ENCODE assay signal across 8 mouse cellular contexts in the genomic region with DNA sequence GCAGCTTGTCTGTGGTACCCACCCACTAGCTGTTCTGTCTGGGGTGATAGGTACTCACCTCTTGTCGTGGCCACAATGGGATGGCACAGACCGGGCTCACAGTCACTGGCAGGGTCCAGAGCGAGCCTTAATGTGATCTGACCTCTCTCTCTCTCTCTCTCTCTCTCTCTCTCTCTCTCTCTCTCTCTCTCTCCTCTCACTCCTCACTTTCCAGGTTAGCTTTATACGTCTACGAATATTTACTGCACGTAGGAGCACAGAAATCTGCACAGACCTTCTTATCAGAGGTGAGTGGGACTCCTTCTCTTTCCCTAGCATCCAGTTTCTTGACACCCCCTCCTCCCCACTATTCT. TPM values are rescaled to one million over a fixed set of nuclear protein-coding genes. Genes with fewer than 3 reads are reported as not detected.
DNase-seq lines count a peak whose midpoint lies in the region; ATAC-seq and TF ChIP-seq lines count a peak whose summit lies in the region.

No protein-coding gene starts in this region.

- H3K4me3 ChIP-seq in heart, embryonic 10.5 days: peak overlapping the region; percentile 100
- H3K4me3 ChIP-seq in C2C12 (ENCODE audit: insufficient read depth, poor library complexity, severe bottlenecking): peak overlapping the region; percentile 69
- peak overlapping the region; percentile 100 for H3K4me3 ChIP-seq in forebrain, embryonic 12.5 days (replicated peaks)
- H3K4me3 ChIP-seq in liver, embryonic 13.5 days (replicated peaks): peak overlapping the region; percentile 100

- TF ChIP-seq CTCF in C2C12 (IDR thresholded peaks at IDR 0.05; ENCODE audit: control insufficient read depth, insufficient read depth, insufficient read length): no peak

- peak overlapping the region; percentile 99 for H3K27ac ChIP-seq in heart, embryonic 10.5 days
- peak overlapping the region; percentile 99 for H3K27ac ChIP-seq in forebrain, embryonic 12.5 days
- H3K27ac ChIP-seq in liver, embryonic 13.5 days: peak overlapping the region; percentile 98

- peak overlapping the region; percentile 100 for H3K9ac ChIP-seq in forebrain, embryonic 12.5 days
- H3K9ac ChIP-seq in liver, embryonic 13.5 days: peak overlapping the region; percentile 100

- peaks cover 34% of the 10 kb centered on the region for H3K79me3 ChIP-seq in C2C12 (ENCODE audit: low read depth)

- peak overlapping the region; percentile 93 for H3ac ChIP-seq in C2C12 (ENCODE audit: control insufficient read depth, insufficient read length, low read depth)

- peak overlapping the region; percentile 97 for H3K4me2 ChIP-seq in forebrain, embryonic 12.5 days
- H3K4me2 ChIP-seq in liver, embryonic 13.5 days: peak overlapping the region; percentile 99

- H3K79me2 ChIP-seq in C2C12 (ENCODE audit: control insufficient read depth, insufficient read depth): peaks cover 63% of the 10 kb centered on the region

- H3K9me3 ChIP-seq in heart, embryonic 10.5 days: no peaks in the 10 kb centered on the region
- no peaks in the 10 kb centered on the region for H3K9me3 ChIP-seq in forebrain, embryonic 12.5 days
- H3K9me3 ChIP-seq in liver, embryonic 13.5 days (replicated peaks): no peaks in the 10 kb centered on the region

- H3K36me3 ChIP-seq in heart, embryonic 10.5 days: peaks cover 48% of the 10 kb centered on the region
- peaks cover 38% of the 10 kb centered on the region for H3K36me3 ChIP-seq in C2C12 (ENCODE audit: control insufficient read depth, insufficient read depth)
- H3K36me3 ChIP-seq in forebrain, embryonic 12.5 days (replicated peaks): peaks cover 41% of the 10 kb centered on the region
- peaks cover 50% of the 10 kb centered on the region for H3K36me3 ChIP-seq in liver, embryonic 13.5 days

- WGBS in heart, embryonic 10.5 days: under 1% methylated on average over 6 of the region's 6 CpGs
- WGBS in forebrain, embryonic 12.5 days: 2% methylated on average over 6 of the region's 6 CpGs
- 13% methylated on average over 6 of the region's 6 CpGs for WGBS in liver, embryonic 13.5 days (ENCODE audit: insufficient replicate concordance)

- intact Hi-C loops in heart, postnatal 10 days (cut with DNase I): loop anchor here (1.0 to 5.0 kb wide), 2 partner anchors 76 to 155 kb away; a partner anchor contains a TSS

- no peak for DNase-seq in heart, embryonic 10.5 days (ENCODE audit: low spot score)
- DNase-seq in heart, postnatal 10 days: no peak
- DNase-seq in liver, embryonic 13.5 days: peak; percentile 40
- DNase-seq in urinary bladder, postnatal 14 days (ENCODE audit: low spot score): no peak
- DNase-seq in retina, embryonic 14.5 days (ENCODE audit: low spot score): no peak
- no peak for DNase-seq in right cerebral cortex, adult 2 months (ENCODE audit: low spot score in 2 of 2)

- no peak for ATAC-seq in forebrain, embryonic 12.5 days (ENCODE audit: low FRiP score)
- ATAC-seq in liver, embryonic 13.5 days (ENCODE audit: low read depth): no peak

- peaks cover 73% of the 10 kb centered on the region for H3K4me1 ChIP-seq in heart, embryonic 10.5 days
- H3K4me1 ChIP-seq in forebrain, embryonic 12.5 days: peaks cover 62% of the 10 kb centered on the region
- peaks cover 69% of the 10 kb centered on the region for H3K4me1 ChIP-seq in liver, embryonic 13.5 days (replicated peaks)

- no peaks in the 10 kb centered on the region for H3K27me3 ChIP-seq in heart, embryonic 10.5 days (ENCODE audit: insufficient read depth, poor library complexity, severe bottlenecking)
- H3K27me3 ChIP-seq in C2C12 (ENCODE audit: control insufficient read depth, insufficient read depth, insufficient read length): no peaks in the 10 kb centered on the region
- H3K27me3 ChIP-seq in forebrain, embryonic 12.5 days: no peaks in the 10 kb centered on the region
- H3K27me3 ChIP-seq in liver, embryonic 13.5 days: no peaks in the 10 kb centered on the region

TF ChIP-seq in C2C12, 6 proteins besides CTCF, POLR2A, EP300 and RAD21:
- TF ChIP-seq USF1 (IDR thresholded peaks at IDR 0.05; ENCODE audit: low read depth) (no peak), FOSL1 (IDR thresholded peaks at IDR 0.05; ENCODE audit: insufficient read depth, low read length, poor library complexity, severe bottlenecking) (no peak), MYOG (IDR thresholded peaks at IDR 0.05; ENCODE audit: control insufficient read depth, extremely low read depth, insufficient read length) (no peak), MYOD1 (IDR thresholded peaks at IDR 0.05; ENCODE audit: control insufficient read depth, insufficient read length, low read depth) (no peak), CEBPB (IDR thresholded peaks at IDR 0.05; ENCODE audit: low read depth) (no peak), MAX (IDR thresholded peaks at IDR 0.05) (no peak)

RNA-seq across cellular contexts. Expression of a gene that starts 2.2 kb away (rescaled TPM):
- polyA plus RNA-seq in heart, embryonic 10.5 days (2016; fragmentation: Nextera tagmentation; extraction: Ambion mirVana): 69.6 and 139 TPM in 2 replicates
- total RNA-seq in heart, postnatal 10 days (2021): 10 to 100 TPM; 41.6 to 49.9 TPM
- 74.7 TPM for polyA plus RNA-seq in C2C12 (2012; fragmentation: generic; extraction: Trizol)
- 198 and 214 TPM in 2 replicates for polyA plus RNA-seq in forebrain, embryonic 12.5 days (2016; fragmentation: Nextera tagmentation; extraction: Ambion mirVana)
- 55.5 and 64.8 TPM in 2 replicates for polyA plus RNA-seq in liver, embryonic 13.5 days (2015; fragmentation: Nextera tagmentation; extraction: Ambion mirVana)
